In genomic region chr12:80379831-80380457, GRCm38 (mm10) we compare ENCODE assay signal across 8 mouse cellular contexts. TPM values are rescaled to one million over a fixed set of nuclear protein-coding genes. Genes with fewer than 3 reads are reported as not detected.
A peak's percentile ranks its signal among the peaks of the same experiment; 100 is the strongest.
DNase-seq lines count a peak whose midpoint lies in the region; ATAC-seq lines count a peak whose summit lies in the region.

No protein-coding gene starts in this region.

- 88% methylated on average over 10 of the region's 10 CpGs for WGBS in kidney, embryonic 15.5 days
- 85% methylated on average over 10 of the region's 10 CpGs for WGBS in heart, embryonic 16.5 days
- WGBS in liver, embryonic 13.5 days (ENCODE audit: insufficient replicate concordance), result 81% methylated on average over 10 of the region's 10 CpGs
- 84% methylated on average over 10 of the region's 10 CpGs for WGBS in neural tube, embryonic 15.5 days

- H3K27ac ChIP-seq in kidney, embryonic 15.5 days, result no peak overlapping the region
- peak overlapping the region; percentile 73 for H3K27ac ChIP-seq in heart, embryonic 16.5 days (ENCODE audit: low read length)
- no peak overlapping the region for H3K27ac ChIP-seq in liver, embryonic 13.5 days
- H3K27ac ChIP-seq in neural tube, embryonic 15.5 days (replicated peaks), result peak overlapping the region; percentile 56

- H3K4me1 ChIP-seq in kidney, embryonic 15.5 days, result peaks cover 8% of the 10 kb centered on the region; the same call in 1 of the 2 replicates
- H3K4me1 ChIP-seq in heart, embryonic 16.5 days (ENCODE audit: control insufficient read depth, insufficient read depth, low read length), result peaks cover 18% of the 10 kb centered on the region
- H3K4me1 ChIP-seq in liver, embryonic 13.5 days (replicated peaks), result no peaks in the 10 kb centered on the region
- peaks cover 13% of the 10 kb centered on the region for H3K4me1 ChIP-seq in neural tube, embryonic 15.5 days

- H3K27me3 ChIP-seq in kidney, embryonic 15.5 days, result no peaks in the 10 kb centered on the region
- no peaks in the 10 kb centered on the region for H3K27me3 ChIP-seq in heart, embryonic 16.5 days (ENCODE audit: control insufficient read depth, insufficient read depth, low read length)
- no peaks in the 10 kb centered on the region for H3K27me3 ChIP-seq in liver, embryonic 13.5 days
- H3K27me3 ChIP-seq in neural tube, embryonic 15.5 days (replicated peaks), result no peaks in the 10 kb centered on the region

- H3K36me3 ChIP-seq in kidney, embryonic 15.5 days, result peaks cover 31% of the 10 kb centered on the region
- H3K36me3 ChIP-seq in heart, embryonic 16.5 days (ENCODE audit: control insufficient read depth, insufficient read depth), result peaks cover 17% of the 10 kb centered on the region
- H3K36me3 ChIP-seq in liver, embryonic 13.5 days, result peaks cover 25% of the 10 kb centered on the region
- H3K36me3 ChIP-seq in neural tube, embryonic 15.5 days, result peaks cover 21% of the 10 kb centered on the region

- no peaks in the 10 kb centered on the region for H3K9me3 ChIP-seq in kidney, embryonic 15.5 days (replicated peaks)
- no peaks in the 10 kb centered on the region for H3K9me3 ChIP-seq in heart, embryonic 16.5 days (replicated peaks; ENCODE audit: control insufficient read depth, low read length)
- H3K9me3 ChIP-seq in liver, embryonic 13.5 days (replicated peaks), result no peaks in the 10 kb centered on the region
- H3K9me3 ChIP-seq in neural tube, embryonic 15.5 days (replicated peaks), result no peaks in the 10 kb centered on the region

- no peak overlapping the region for H3K4me3 ChIP-seq in kidney, embryonic 15.5 days (replicated peaks)
- no peak overlapping the region for H3K4me3 ChIP-seq in heart, embryonic 16.5 days (ENCODE audit: low read length)
- no peak overlapping the region for H3K4me3 ChIP-seq in liver, embryonic 13.5 days (replicated peaks)
- H3K4me3 ChIP-seq in neural tube, embryonic 15.5 days (replicated peaks), result no peak overlapping the region

- DNase-seq in kidney, adult 18-20 months, result no peak
- peak; percentile 34 for DNase-seq in cerebellum, adult 9-10 months
- no peak for DNase-seq in liver, embryonic 13.5 days
- no peak for DNase-seq in retina, embryonic 14.5 days (ENCODE audit: low spot score)

- 0 out of 2 replicates have a peak, but pooled peaks have one; percentile 40 for ATAC-seq in kidney, embryonic 15.5 days (replicated peaks; ENCODE audit: low FRiP score)
- ATAC-seq in heart, embryonic 16.5 days (replicated peaks; ENCODE audit: extremely low read depth, insufficient read depth, low FRiP score), result peak; percentile 59
- ATAC-seq in liver, embryonic 13.5 days (ENCODE audit: low read depth), result peak; percentile 26; the same call in 1 of the 2 replicates
- peak; percentile 72; the same call in 1 of the 2 replicates for ATAC-seq in neural tube, embryonic 15.5 days (ENCODE audit: low FRiP score)
- no peak for ATAC-seq in monocyte, adult 5-6 weeks (replicated peaks; ENCODE audit: insufficient number of reproducible peaks, low FRiP score, low TSS enrichment, poor library complexity, severe bottlenecking)

- H3K9ac ChIP-seq in kidney, embryonic 15.5 days, result no peak overlapping the region
- no peak overlapping the region; the same call in 1 of the 2 replicates for H3K9ac ChIP-seq in heart, embryonic 16.5 days (ENCODE audit: low read length)
- no peak overlapping the region for H3K9ac ChIP-seq in liver, embryonic 13.5 days
- H3K9ac ChIP-seq in neural tube, embryonic 15.5 days (replicated peaks), result no peak overlapping the region

- no peak overlapping the region for H3K4me2 ChIP-seq in kidney, embryonic 15.5 days
- H3K4me2 ChIP-seq in heart, embryonic 16.5 days (ENCODE audit: low read depth, low read length), result no peak overlapping the region
- H3K4me2 ChIP-seq in liver, embryonic 13.5 days, result no peak overlapping the region
- no peak overlapping the region for H3K4me2 ChIP-seq in neural tube, embryonic 15.5 days

RNA-seq across cellular contexts. Expression of gene Dcaf5, which starts 56.5 kb away (rescaled TPM):
- polyA plus RNA-seq in kidney, embryonic 15.5 days (2015; fragmentation: Nextera tagmentation; extraction: Ambion mirVana), result 11.3 and 12.3 TPM in 2 replicates
- 9.6 and 12.4 TPM in 2 replicates for polyA plus RNA-seq in heart, embryonic 16.5 days (2015; fragmentation: Nextera tagmentation; extraction: Ambion mirVana)
- 2.5 and 2.6 TPM in 2 replicates for polyA plus RNA-seq in liver, embryonic 13.5 days (2015; fragmentation: Nextera tagmentation; extraction: Ambion mirVana)
- polyA plus RNA-seq in neural tube, embryonic 15.5 days (2015; fragmentation: Nextera tagmentation; extraction: Ambion mirVana), result 20.2 and 20.6 TPM in 2 replicates
- total RNA-seq in monocyte, adult 5-6 weeks (2017), result 33.3 to 49.8 TPM (median 34.8 TPM) in 3 replicates

Comparison
In these comparisons a context has a peak if more than half of its experiments do, and no peak if none do; other contexts are left out.
1. H3K27ac ChIP-seq: peak in heart, embryonic 16.5 days (single experiment) and neural tube, embryonic 15.5 days (single experiment); none in kidney, embryonic 15.5 days (single experiment) and liver, embryonic 13.5 days (single experiment).